Mouse (Mus musculus) CD4-positive, CD25-positive, alpha-beta regulatory T cell, adult 9 weeks (primary cell): Measurements from ENCODE around the gene Gpn1. TPM values are rescaled to one million over a fixed set of nuclear protein-coding genes. Genes with fewer than 3 reads are reported as not detected.

Source experiments
- polyA plus RNA-seq: library from polyadenylated mRNA; unstranded; fragments of 100-300 nt; shearing (Covaris generic); gene quantifications from one replicate; pipeline ENCODE4 v1.2.1, GENCODE M21; 2017

Gene Gpn1
- polyA plus RNA-seq = 45.2 TPM

DNA sequence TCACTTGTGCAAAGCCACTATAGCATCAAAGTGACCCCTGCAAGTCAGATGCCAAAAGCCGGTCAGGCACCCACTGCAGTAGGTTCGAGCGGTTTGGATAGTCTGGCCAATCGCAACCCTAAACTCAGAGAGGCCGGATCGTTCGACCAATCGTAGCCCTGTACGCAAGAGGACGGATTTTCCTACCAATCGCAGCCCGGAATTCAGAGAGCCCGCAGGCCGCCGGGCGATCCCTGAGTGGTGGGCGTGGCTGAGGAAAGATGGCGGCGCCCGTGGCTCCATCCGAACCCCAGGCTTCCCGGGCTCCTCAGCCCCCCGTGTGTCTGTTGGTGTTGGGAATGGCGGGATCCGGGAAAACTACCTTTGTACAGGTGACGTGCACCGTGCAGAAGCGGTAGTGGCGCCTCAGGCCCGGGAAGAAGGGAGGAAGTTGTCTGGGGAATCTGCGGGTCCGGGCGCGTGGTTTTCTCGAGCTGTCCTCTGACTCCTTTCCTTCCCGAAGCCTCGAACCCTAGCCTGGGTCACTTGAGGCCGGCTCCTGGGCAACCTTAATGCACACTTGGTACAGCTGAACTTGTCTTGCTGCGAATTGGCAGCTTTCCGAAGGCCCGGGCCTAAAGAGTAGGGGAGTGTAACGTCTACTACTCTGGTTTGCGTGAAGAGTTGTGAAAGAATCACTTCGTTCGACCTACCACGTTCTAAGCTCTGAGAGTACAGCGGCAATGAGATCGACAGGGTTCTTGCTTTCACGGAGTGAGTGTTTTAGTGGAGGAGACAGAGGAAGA, at the start of gene Gpn1:
Gene Gpn1, plus strand, starts transcription at position 229 of the 785 bp plus-strand sequence.

DNA sequence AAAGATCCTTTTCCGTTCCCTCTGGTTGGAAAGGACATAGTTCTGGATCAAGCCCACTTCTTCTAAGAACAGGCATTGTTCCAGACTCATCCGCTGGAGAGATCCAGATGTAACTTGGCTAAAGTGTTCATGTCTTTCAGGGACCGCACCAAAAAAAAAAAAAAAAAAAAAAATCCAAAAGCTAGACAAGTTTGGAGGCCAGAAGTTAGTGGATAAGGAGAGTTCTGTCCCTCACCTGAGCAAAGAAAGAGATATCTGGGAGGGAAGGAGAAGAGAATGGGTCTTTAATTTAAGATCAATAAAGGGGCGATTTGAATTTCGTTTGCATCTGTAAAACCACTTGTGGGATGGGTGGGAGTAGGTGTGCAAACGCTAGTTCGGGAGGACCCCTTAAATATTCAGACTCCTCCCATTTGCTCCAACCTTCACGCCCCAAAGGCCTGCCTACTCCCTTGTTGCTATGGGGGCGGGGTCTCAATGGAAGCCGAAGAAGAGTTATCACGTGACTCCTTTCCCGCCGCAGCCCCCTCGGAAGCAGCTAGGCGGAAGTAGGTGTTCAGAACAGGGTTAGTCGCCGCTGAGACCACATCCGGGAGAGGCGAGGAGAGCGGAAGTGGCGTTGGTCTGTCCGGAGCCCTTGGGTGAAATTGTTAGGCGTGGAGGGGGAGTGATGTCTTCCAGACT, 42.5 kb upstream of the Gpn1 start, which contains the start of gene Zfp512:
Gene Zfp512, plus strand, starts transcription at position 554 of the 684 bp plus-strand sequence.

GRCm38 (mm10) chr5:31485440-31485839, 9.1 kb upstream of the Gpn1 start, which contains the start of gene 4930548H24Rik:
Gene 4930548H24Rik (plus strand): TSS chr5:31485740.

GRCm38 (mm10) chr5:31526354-31527116, 32.0 kb downstream of the Gpn1 start, which contains the start of gene Slc4a1ap:
Gene Slc4a1ap (plus strand): TSS chr5:31526995.

GRCm38 (mm10) chr5:31527707-31528106, 33.2 kb downstream of the Gpn1 start, which contains the start of gene Supt7l:
Gene Supt7l (minus strand): TSS chr5:31527807.

Other genes starting within 250 kb of the Gpn1 start
- gene Krtcap3, start 243.1 kb upstream of the Gpn1 start, polyA plus RNA-seq = 54.3 TPM
- 10.2 TPM for gene Ift172, start 203.6 kb upstream of the Gpn1 start, polyA plus RNA-seq
- not detected for gene Fndc4, start 198.7 kb upstream of the Gpn1 start, polyA plus RNA-seq
- not detected for gene Gckr, start 197.3 kb upstream of the Gpn1 start, polyA plus RNA-seq
- gene Zfp512, start 42.3 kb upstream of the Gpn1 start, polyA plus RNA-seq = 59.6 TPM
- not detected for gene 4930548H24Rik, start 9.0 kb upstream of the Gpn1 start, polyA plus RNA-seq
- gene Slc4a1ap, start 32.3 kb downstream of the Gpn1 start, polyA plus RNA-seq = 48.0 TPM
- gene Supt7l, start 33.1 kb downstream of the Gpn1 start, polyA plus RNA-seq = 24.6 TPM
- 243 TPM for gene Mrpl33, start 102.2 kb downstream of the Gpn1 start, polyA plus RNA-seq
- 25.3 TPM for gene Rbks, start 202.9 kb downstream of the Gpn1 start, polyA plus RNA-seq
- gene Babam2, start 202.9 kb downstream of the Gpn1 start, polyA plus RNA-seq = 51.2 TPM